Mouse (Mus musculus) lung, postnatal 25 days (tissue): ENCODE data around the gene Caap1.

Source experiments
- DNase-seq: peaks from one replicate; pipeline ENCODE4 v3.0.0; 2022; ENCODE audit warnings: low spot score

The Caap1 gene

DNA sequence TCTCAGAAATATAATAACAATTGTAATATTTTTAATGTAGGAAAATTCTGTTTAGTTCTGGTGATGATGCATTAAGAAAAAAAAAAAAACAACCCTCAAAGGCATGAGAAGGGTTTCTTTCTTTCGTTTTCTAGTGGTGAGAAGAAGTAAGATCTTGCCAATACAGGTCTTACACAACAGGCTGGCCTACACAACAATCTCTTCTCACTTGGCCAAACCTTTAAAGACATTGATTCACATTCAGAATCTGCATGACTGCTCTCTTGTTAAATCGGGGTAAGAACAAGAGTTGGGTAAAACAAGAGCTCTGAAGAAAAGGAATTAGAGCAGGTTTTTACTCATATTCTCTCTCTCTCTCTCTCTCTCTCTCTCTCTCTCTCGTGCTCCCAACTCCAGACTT lies 41.2 kb downstream of the Caap1 start:
- no peak for DNase-seq

DNA sequence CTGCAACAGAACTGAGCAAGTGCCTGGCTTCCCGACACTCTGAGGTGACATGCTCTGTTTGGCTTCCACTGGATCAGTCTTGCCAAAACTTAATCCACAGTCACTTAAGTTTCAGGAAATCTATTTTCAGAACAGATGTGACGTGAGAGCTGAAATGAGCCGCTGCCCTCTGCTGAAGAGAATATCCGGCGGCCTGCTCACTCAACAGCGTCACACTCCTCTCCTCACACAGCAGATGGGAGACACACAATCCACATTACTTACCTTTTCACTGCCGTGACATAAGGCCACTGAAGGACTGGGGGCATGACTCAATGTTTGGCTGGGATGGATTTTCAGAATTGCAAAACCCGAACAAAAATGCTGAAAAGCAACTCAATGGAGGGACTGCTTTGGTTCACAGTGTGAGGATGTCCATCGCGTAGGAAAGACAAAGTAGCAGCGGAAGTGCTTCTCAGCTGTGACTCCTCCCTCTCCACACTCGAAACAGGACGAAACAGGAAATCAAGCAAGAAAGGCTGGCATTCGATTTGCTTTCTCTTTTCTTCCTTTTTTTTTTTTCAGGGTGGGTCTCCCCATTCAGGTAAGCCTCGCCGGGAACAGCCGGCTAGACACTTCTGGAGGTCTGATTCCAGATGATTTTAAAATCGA lies 79.7 kb downstream of the Caap1 start:
- peak; percentile 1 for DNase-seq

DNA sequence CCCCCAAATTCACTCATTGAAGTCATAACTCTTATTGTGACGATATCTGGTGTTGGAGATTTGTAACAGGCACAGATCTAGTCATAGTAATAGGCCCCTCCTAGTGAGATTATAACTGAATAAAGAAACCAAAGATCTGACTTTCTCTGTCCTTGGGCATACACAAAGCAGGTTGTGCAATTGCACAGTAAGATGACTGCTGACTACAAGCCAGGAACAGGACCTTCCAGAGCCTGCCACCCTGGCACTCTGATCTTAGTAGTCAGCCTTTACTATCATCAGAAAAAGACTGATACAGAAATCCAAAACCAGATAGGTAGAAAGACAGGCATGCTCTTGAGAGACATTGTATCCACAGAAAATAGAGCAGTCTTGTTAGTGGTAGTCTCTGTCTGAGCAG lies 83.3 kb downstream of the Caap1 start:
- no peak for DNase-seq

DNA sequence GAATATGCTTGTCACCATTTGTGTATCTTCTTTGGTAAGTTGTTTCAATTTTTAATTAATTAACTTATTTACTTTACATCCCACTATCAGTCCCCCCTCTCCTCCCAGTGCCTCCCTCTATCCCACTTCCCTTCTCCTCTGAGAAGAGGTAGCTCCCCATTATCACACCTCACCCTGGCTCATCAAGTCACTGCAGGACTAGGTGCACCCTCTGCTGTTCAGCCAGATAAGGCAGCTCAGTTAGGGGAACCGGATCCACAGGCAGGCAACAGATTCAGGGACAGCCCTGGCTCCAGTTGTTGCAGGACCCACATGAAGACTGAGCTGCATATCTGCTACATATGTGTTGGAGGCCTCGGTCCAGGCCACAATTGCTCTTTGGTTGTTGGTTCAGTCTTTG lies 97.2 kb downstream of the Caap1 start:
- no peak for DNase-seq

DNA sequence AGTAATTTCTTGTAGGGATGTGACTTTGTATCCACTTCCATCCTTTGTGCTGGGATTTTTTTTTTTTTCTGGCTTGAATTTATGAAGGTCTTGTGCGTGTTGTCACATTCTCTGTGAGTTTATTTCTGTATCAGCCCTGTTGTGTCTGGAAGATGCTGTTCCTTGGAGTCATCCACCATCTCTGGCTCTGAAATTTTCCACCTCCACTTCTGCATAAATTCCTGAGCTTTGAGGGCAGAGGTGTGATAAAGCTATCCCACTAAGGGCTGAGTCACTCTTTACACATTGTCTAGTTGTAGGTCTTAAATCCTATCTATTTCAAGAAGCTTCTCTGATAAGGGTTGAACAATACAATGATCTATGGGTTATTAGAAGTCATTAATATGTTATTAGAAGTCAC lies 101.7 kb downstream of the Caap1 start:
- no peak for DNase-seq
